Mouse (Mus musculus) liver, adult 2 months (tissue): ENCODE results near the gene She.

Experiments
- CTCF ChIP-seq: fragments of 200-500 bp; IDR thresholded peaks from 2 replicates; pipeline ENCODE4 v1.5.1; 2011; ENCODE audit warnings: low read depth, low read length, control low read depth
- POLR2A ChIP-seq: fragments of 200-500 bp; IDR thresholded peaks from 2 replicates; pipeline ENCODE4 v1.6.1; 2011; ENCODE audit warnings: low read length, control low read depth; ENCODE audit not compliant: insufficient read depth; ENCODE audit errors: extremely low read depth

DNA sequence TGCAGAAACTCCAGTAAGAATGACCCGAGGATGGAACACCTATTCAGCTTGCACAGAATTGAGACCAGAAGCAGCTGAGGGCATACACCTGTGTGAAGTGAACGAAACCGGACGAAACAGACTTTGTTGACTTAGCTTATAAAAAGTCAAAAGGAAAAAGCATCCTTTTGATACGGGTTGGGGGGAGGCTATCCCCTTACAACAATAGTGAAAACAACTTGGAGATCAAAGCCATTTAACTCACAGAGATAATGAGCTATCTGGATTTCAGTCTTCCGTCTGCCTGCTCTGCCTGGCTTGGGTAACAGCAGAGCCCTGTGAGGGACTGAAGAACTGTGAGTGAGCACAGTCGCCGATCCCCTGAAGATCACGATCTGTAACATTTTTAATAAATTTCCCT is 37.8 kb downstream of the She start:
- no peak for TF ChIP-seq CTCF
- no peak for TF ChIP-seq POLR2A
